Mouse (Mus musculus): ENCODE data around the gene Il33. TPM values are rescaled to one million over a fixed set of nuclear protein-coding genes. Genes with fewer than 3 reads are reported as not detected.

The Il33 gene
- total and polyA plus RNA-seq, 2 experiments from 2014 or later, result 15.3 to 16.9 TPM

DNA sequence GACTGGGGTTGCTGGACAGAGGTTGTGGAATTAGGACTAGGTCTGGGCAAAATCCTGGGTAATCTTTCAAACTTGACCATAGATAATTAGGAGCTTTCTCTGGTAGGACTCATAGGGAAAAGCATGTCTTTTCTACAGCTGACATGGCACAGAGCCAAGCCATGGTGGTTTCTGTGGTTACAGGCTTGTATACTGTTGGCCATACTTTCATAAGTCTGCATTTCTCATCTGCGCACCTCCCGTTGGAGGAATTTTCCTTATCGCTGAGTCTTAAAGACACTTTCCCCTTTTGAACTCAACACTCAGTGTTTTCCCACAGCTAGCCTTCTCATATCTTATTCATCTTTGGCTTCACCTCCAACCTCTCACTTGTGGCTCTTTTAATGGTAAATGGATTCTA is 24.6 kb upstream of the Il33 start:
- H3K4me2 ChIP-seq (ENCODE audit: low read depth, low read length), result no peak overlapping the region
- no peak overlapping the region for H3K9ac ChIP-seq (replicated peaks; ENCODE audit: low read length)
- H3K4me1 ChIP-seq (ENCODE audit: insufficient read depth, low read length), result no peaks in the 10 kb centered on the region
- no peak overlapping the region for H3K27ac ChIP-seq
- DNase-seq (ENCODE audit: low spot score) (no peak), ATAC-seq (no peak)
- no peak for TF ChIP-seq CTCF (IDR thresholded peaks at IDR 0.05; ENCODE audit: low read depth)
- H3K27me3 ChIP-seq (ENCODE audit: insufficient read depth, low read length), result no peaks in the 10 kb centered on the region
- WGBS, result 89% methylated on average over 3 of the region's 3 CpGs
- H3K9me3 ChIP-seq (ENCODE audit: low read length), result peaks cover 3% of the 10 kb centered on the region; the same call in 1 of the 2 replicates
- no peaks in the 10 kb centered on the region for H3K36me3 ChIP-seq (ENCODE audit: insufficient read depth, low read length)
- no peak overlapping the region for H3K4me3 ChIP-seq (ENCODE audit: low read length)

DNA sequence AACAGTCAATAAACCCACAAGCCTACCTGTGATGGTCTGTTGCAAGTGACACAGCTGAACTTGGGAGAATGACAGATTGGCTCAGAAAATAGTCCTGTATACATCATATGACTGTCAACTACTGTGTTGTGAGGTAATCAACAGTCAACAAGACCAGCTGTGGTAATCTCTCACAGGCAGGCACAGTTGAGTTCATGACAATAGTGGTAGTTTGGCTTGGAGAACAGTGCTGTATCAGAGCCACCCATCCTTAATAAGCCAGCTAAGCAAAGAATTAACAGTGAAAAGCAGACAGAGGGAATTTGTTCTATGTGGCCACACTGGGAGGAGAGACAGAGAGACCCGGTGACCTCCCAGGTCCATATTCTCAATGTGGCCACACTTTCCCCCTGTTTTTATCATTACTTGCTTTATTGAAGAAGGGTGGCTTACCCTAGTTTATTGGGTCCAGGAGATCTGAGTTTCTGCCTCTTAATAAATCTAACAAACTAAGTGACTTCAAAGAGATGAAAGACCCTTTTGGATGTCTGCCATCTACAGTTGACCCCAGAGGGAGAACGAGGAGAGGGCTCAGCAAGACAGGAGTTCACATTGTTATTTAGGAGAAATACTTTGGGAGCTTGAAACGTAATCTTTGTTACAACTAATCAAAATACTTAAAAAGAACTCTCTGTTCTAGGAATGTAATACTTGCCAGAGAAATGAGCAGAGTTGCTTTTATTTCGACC is 22.4 kb upstream of the Il33 start:
- H3K36me3 ChIP-seq (ENCODE audit: insufficient read depth, low read length), result no peaks in the 10 kb centered on the region
- no peaks in the 10 kb centered on the region for H3K4me1 ChIP-seq (ENCODE audit: insufficient read depth, low read length)
- no peak for ATAC-seq
- no peak overlapping the region for H3K27ac ChIP-seq
- no peak for TF ChIP-seq CTCF (IDR thresholded peaks at IDR 0.05; ENCODE audit: low read depth)
- no peaks in the 10 kb centered on the region for H3K27me3 ChIP-seq (ENCODE audit: insufficient read depth, low read length)
- no peak overlapping the region for H3K4me2 ChIP-seq (ENCODE audit: low read depth, low read length)
- H3K9ac ChIP-seq (replicated peaks; ENCODE audit: low read length), result no peak overlapping the region
- H3K9me3 ChIP-seq (ENCODE audit: low read length), result peaks cover 3% of the 10 kb centered on the region; the same call in 1 of the 2 replicates
- WGBS, result 56% methylated on average over 4 of the region's 4 CpGs
- DNase-seq (ENCODE audit: low spot score), result no peak
- no peak overlapping the region for H3K4me3 ChIP-seq (ENCODE audit: low read length)

DNA sequence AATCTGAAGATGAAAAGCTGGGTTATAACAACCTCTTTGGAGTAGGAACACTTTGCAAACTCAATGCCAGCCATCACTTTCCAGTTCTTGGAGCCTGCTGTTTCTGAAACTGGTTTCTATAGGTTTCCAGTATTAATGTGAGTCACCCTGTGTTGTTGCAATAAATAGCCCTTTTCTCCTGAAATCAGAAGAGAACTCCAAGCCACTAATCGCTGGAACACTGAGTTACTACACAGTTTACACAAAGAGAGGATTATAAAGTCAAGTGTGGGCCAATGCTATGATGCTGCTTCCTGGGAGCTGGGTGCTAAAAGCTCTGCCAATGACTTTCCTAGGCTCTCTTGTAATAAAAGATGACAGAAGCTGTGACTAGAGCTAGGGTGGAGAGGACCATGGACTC is 19.0 kb upstream of the Il33 start:
- ATAC-seq (no peak), DNase-seq (ENCODE audit: low spot score) (no peak)
- Histone ChIP-seq H3K4me2 (ENCODE audit: low read depth, low read length) (no peak overlapping the region), H3K27ac (no peak overlapping the region), H3K9ac (replicated peaks; ENCODE audit: low read length) (no peak overlapping the region), H3K4me3 (ENCODE audit: low read length) (no peak overlapping the region), H3K4me1 (ENCODE audit: insufficient read depth, low read length) (no peaks in the 10 kb centered on the region), H3K27me3 (ENCODE audit: insufficient read depth, low read length) (no peaks in the 10 kb centered on the region), H3K9me3 (ENCODE audit: low read length) (no peaks in the 10 kb centered on the region), H3K36me3 (ENCODE audit: insufficient read depth, low read length) (no peaks in the 10 kb centered on the region)
- no peak for TF ChIP-seq CTCF (IDR thresholded peaks at IDR 0.05; ENCODE audit: low read depth)
- 82% methylated on average over 1 of the region's 1 CpGs for WGBS

DNA sequence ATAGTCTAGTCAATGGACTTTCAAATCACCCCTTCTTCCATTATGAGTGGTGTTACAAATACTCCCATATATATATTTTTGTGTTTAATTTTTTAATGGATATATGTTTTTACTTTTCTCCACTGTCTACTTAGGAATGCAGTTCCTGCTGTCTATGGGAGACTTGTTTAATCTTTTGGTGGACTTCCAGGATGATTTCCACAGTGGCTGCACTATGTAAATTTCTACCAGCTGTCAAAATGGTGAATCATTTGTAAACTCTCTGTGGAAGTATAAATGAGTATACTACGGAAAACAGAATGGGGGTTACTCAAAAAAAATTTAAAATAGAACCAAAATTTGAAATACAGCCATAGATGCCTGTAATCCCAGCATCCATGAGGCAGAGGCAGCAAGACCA is 15.7 kb upstream of the Il33 start:
- Histone ChIP-seq H3K27me3 (ENCODE audit: insufficient read depth, low read length) (no peaks in the 10 kb centered on the region), H3K4me3 (ENCODE audit: low read length) (no peak overlapping the region), H3K27ac (no peak overlapping the region), H3K36me3 (ENCODE audit: insufficient read depth, low read length) (no peaks in the 10 kb centered on the region), H3K9ac (replicated peaks; ENCODE audit: low read length) (no peak overlapping the region), H3K9me3 (ENCODE audit: low read length) (no peaks in the 10 kb centered on the region), H3K4me1 (ENCODE audit: insufficient read depth, low read length) (no peaks in the 10 kb centered on the region), H3K4me2 (ENCODE audit: low read depth, low read length) (no peak overlapping the region)
- 89% methylated on average over 1 of the region's 1 CpGs for WGBS
- ATAC-seq, result no peak
- no peak for TF ChIP-seq CTCF (IDR thresholded peaks at IDR 0.05; ENCODE audit: low read depth)
- DNase-seq (ENCODE audit: low spot score), result no peak

DNA sequence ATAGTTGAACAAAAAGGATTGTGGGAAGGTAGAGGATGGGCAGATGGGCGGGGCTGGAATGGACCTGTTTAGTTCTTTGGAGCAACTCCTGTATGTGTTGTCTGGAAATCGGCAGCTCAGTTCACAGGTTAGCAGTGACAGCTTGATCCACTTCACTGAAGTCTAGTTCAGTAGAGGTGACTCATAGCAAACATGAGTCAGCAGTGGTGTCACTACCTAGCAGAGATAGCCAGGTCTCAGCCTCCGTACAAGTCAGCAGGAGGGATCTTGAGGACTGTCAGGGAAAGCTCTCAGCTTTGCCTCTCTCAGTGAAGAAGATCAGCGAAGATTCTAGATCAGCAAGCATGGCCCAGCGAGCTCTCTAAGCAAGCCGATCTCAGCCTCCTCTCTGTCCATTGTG is 13.0 kb upstream of the Il33 start:
- 93% methylated on average over 6 of the region's 6 CpGs for WGBS
- DNase-seq (ENCODE audit: low spot score), result no peak
- Histone ChIP-seq H3K4me3 (ENCODE audit: low read length) (no peak overlapping the region), H3K27me3 (ENCODE audit: insufficient read depth, low read length) (no peaks in the 10 kb centered on the region), H3K4me1 (ENCODE audit: insufficient read depth, low read length) (no peaks in the 10 kb centered on the region), H3K9ac (replicated peaks; ENCODE audit: low read length) (no peak overlapping the region), H3K9me3 (ENCODE audit: low read length) (no peaks in the 10 kb centered on the region), H3K27ac (no peak overlapping the region), H3K4me2 (ENCODE audit: low read depth, low read length) (no peak overlapping the region), H3K36me3 (ENCODE audit: insufficient read depth, low read length) (no peaks in the 10 kb centered on the region)
- no peak for TF ChIP-seq CTCF (IDR thresholded peaks at IDR 0.05; ENCODE audit: low read depth)
- ATAC-seq, result no peak

DNA sequence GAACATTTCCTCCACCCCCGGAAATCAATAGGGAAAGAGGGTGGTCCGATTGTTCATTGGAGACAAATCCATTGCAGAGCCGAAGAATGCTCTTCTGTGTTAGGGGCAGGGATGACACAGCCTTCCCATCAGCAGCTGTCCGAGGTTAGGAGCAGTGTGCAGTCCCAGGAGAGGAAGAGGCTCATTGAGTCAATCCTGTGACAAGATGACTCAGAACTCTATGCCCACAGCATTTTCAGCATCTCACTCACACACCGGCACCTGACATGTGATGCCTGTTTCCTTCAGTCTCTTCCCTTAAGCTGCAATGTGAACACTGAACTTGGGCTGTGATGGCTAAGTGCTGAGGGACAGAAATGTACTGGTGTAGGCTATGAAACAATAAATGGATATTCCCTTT is 7.5 kb upstream of the Il33 start:
- no peak overlapping the region for H3K4me2 ChIP-seq (ENCODE audit: low read depth, low read length)
- no peaks in the 10 kb centered on the region for H3K36me3 ChIP-seq (ENCODE audit: insufficient read depth, low read length)
- DNase-seq (ENCODE audit: low spot score) (no peak), ATAC-seq (no peak)
- 65% methylated on average over 5 of the region's 5 CpGs for WGBS
- no peaks in the 10 kb centered on the region for H3K4me1 ChIP-seq (ENCODE audit: insufficient read depth, low read length)
- H3K27me3 ChIP-seq (ENCODE audit: insufficient read depth, low read length), result no peaks in the 10 kb centered on the region
- H3K9me3 ChIP-seq (ENCODE audit: low read length), result no peaks in the 10 kb centered on the region
- no peak for TF ChIP-seq CTCF (IDR thresholded peaks at IDR 0.05; ENCODE audit: low read depth)
- H3K9ac ChIP-seq (replicated peaks; ENCODE audit: low read length), result no peak overlapping the region
- no peak overlapping the region for H3K4me3 ChIP-seq (ENCODE audit: low read length)
- H3K27ac ChIP-seq, result no peak overlapping the region

DNA sequence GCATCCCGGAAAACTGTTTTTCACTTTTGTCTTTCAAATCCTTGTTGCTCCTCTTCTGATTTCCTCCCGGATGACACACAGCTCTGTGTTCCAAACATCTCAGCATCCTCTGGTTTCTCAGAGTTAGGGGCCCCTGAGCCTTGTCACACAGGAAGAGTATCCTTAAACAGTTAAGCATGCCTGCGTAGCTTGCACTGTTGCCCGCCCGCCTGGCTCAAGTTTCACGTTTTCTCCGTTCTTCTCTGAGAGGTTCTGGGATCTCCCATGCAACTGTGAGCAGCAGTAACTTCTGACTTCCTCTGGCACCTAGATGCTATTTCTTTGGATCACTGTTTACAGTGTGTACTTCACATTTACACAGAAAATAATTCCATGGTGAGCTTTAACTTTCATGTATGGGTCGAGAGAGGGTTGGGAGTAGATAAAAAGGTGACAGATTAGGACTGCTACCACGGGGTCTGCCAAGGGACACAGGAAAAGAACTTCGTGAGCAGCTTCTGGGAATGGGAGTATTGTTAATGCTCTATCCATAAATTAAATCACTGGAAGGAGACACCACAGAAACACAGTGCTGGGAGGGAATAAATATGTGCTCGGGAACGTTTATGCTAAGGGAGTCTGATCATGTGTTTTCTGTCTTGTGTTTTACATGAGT is 1.3 kb downstream of the Il33 start:
- 51% methylated on average over 12 of the region's 12 CpGs for WGBS
- Histone ChIP-seq H3K4me3 (ENCODE audit: low read length) (no peak overlapping the region; the same call in 1 of the 2 replicates), H3K4me1 (ENCODE audit: insufficient read depth, low read length) (no peaks in the 10 kb centered on the region), H3K4me2 (ENCODE audit: low read depth, low read length) (peak overlapping the region; percentile 23; the same call in 1 of the 2 replicates), H3K36me3 (ENCODE audit: insufficient read depth, low read length) (no peaks in the 10 kb centered on the region), H3K9ac (replicated peaks; ENCODE audit: low read length) (no peak overlapping the region), H3K27ac (no peak overlapping the region), H3K9me3 (ENCODE audit: low read length) (no peaks in the 10 kb centered on the region), H3K27me3 (ENCODE audit: insufficient read depth, low read length) (no peaks in the 10 kb centered on the region)
- DNase-seq (ENCODE audit: low spot score), result no peak
- ATAC-seq, result no peak
- no peak for TF ChIP-seq CTCF (IDR thresholded peaks at IDR 0.05; ENCODE audit: low read depth)

Data from hindbrain, postnatal 0 days (tissue).